Mouse (Mus musculus): Measurements from ENCODE around the gene Dlg2. TPM values are rescaled to one million over a fixed set of nuclear protein-coding genes. Genes with fewer than 3 reads are reported as not detected.

Gene Dlg2
- total and polyA plus RNA-seq, 3 experiments: 0.49 to 0.68 TPM; not detected in 1

GRCm38 (mm10) chr7:92235541-92236031, 1759.1 kb downstream of the Dlg2 start:
- H3K27me3 ChIP-seq (ENCODE audit: insufficient read depth, low read length): no peaks in the 10 kb centered on the region
- no peak for DNase-seq (ENCODE audit: low spot score)

DNA sequence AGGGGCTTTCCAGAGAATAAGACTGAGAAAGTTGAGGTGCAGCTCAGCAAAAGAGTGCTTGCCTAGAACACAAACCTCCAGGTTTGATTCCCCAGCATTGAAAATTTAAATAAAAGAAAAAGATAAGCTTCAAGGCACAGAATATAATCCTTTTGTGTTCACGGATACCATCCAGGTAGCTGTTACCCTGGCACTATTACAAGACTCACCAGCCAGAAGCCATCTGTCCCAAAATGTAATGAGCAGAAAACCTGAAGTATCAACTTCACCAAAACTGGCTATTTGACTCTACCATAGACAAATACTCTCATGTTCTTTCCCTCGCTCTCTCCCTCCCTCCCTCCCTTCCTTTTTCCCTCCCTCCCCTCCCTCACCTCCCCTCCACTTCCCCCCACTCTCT, 1764.4 kb downstream of the Dlg2 start:
- no peaks in the 10 kb centered on the region for H3K27me3 ChIP-seq (ENCODE audit: insufficient read depth, low read length)
- H3K4me3 ChIP-seq (ENCODE audit: low read depth, low read length): no peak overlapping the region
- no peaks in the 10 kb centered on the region for H3K4me1 ChIP-seq (ENCODE audit: insufficient read depth, low read depth, low read length)
- no peak for ATAC-seq (ENCODE audit: extremely low read depth, insufficient number of reproducible peaks, low FRiP score, poor library complexity, severe bottlenecking)
- H3K36me3 ChIP-seq (replicated peaks): no peaks in the 10 kb centered on the region
- DNase-seq (ENCODE audit: low spot score): no peak
- TF ChIP-seq TAL1 (conservative IDR thresholded peaks at IDR 0.05; ENCODE audit: low read depth, low read length): no peak
- TF ChIP-seq CTCF (IDR thresholded peaks at IDR 0.05; ENCODE audit: low read depth, low read length): no peak
- TF ChIP-seq GATA2 (IDR thresholded peaks at IDR 0.05; ENCODE audit: borderline replicate concordance, low read depth, low read length): no peak
- TF ChIP-seq POLR2AphosphoS5 (IDR thresholded peaks at IDR 0.05; ENCODE audit: insufficient replicate concordance, low read depth, low read length): no peak
- H3K9me3 ChIP-seq (replicated peaks): no peaks in the 10 kb centered on the region

More at GRCm38 (mm10) chr7:92235541-92236031, 1759.1 kb downstream of the Dlg2 start:
- Histone ChIP-seq H3K9me3 (replicated peaks) (no peaks in the 10 kb centered on the region), H3K4me3 (ENCODE audit: low read depth, low read length) (no peak overlapping the region), H3K4me1 (ENCODE audit: insufficient read depth, low read depth, low read length) (no peaks in the 10 kb centered on the region), H3K36me3 (replicated peaks) (no peaks in the 10 kb centered on the region)
- TF ChIP-seq CTCF (IDR thresholded peaks at IDR 0.05; ENCODE audit: low read depth, low read length) (no peak), GATA2 (IDR thresholded peaks at IDR 0.05; ENCODE audit: borderline replicate concordance, low read depth, low read length) (no peak), GATA1 (IDR thresholded peaks at IDR 0.05; ENCODE audit: borderline replicate concordance, low read length) (no peak), POLR2AphosphoS5 (IDR thresholded peaks at IDR 0.05; ENCODE audit: insufficient replicate concordance, low read depth, low read length) (no peak), TAL1 (conservative IDR thresholded peaks at IDR 0.05; ENCODE audit: low read depth, low read length) (no peak)
- no peak for ATAC-seq (ENCODE audit: extremely low read depth, insufficient number of reproducible peaks, low FRiP score, poor library complexity, severe bottlenecking)

DNA sequence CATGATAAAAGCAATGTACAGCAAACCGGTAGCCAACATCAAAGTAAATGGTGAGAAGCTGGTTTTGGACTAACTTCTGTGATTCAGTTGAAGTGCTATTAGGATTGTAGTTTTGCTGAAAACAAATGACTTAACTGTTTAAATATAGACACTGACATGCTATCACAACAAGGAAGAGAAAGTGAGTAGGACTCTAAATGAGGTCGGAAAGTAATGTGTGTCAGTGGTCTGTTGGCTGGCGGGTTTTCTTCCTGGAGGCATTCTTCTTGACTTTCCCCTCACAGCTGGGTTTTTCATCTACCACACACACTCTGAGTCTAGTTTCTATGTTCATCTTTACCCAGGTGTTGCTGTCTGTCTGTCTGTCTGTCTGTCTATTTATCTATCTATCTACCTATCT, 1771.1 kb downstream of the Dlg2 start:
- DNase-seq (ENCODE audit: low spot score) (no peak), ATAC-seq (ENCODE audit: extremely low read depth, insufficient number of reproducible peaks, low FRiP score, poor library complexity, severe bottlenecking) (no peak)
- H3K36me3 ChIP-seq (replicated peaks): no peaks in the 10 kb centered on the region
- H3K4me3 ChIP-seq (ENCODE audit: low read depth, low read length): no peak overlapping the region
- no peaks in the 10 kb centered on the region for H3K27me3 ChIP-seq (ENCODE audit: insufficient read depth, low read length)
- no peaks in the 10 kb centered on the region for H3K9me3 ChIP-seq (replicated peaks)
- TF ChIP-seq POLR2AphosphoS5 (IDR thresholded peaks at IDR 0.05; ENCODE audit: insufficient replicate concordance, low read depth, low read length): no peak
- TF ChIP-seq GATA1 (IDR thresholded peaks at IDR 0.05; ENCODE audit: borderline replicate concordance, low read length): no peak
- no peak for TF ChIP-seq GATA2 (IDR thresholded peaks at IDR 0.05; ENCODE audit: borderline replicate concordance, low read depth, low read length)
- TF ChIP-seq CTCF (IDR thresholded peaks at IDR 0.05; ENCODE audit: low read depth, low read length): no peak
- TF ChIP-seq TAL1 (conservative IDR thresholded peaks at IDR 0.05; ENCODE audit: low read depth, low read length): no peak
- H3K4me1 ChIP-seq (ENCODE audit: insufficient read depth, low read depth, low read length): no peaks in the 10 kb centered on the region

DNA sequence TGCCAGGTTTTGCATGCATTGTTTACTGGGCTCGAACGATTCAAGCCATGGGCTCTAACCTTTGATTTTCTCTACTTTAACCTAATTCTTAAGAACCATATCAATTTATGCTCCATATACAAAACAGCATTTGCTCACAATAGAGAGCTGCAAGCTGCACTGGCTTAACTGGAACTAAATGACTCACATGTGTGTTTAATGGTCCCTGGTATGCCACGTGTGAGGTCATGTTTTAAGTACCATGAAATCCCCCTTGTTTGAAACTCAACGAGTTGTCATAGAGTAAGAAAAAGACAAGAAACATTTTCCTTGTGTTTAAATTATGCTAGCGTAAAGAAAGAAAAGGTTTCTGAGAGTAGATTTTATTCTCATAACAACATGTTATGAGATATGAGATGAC, 1772.1 kb downstream of the Dlg2 start:
- Histone ChIP-seq H3K4me1 (ENCODE audit: insufficient read depth, low read depth, low read length) (no peaks in the 10 kb centered on the region), H3K4me3 (ENCODE audit: low read depth, low read length) (no peak overlapping the region), H3K36me3 (replicated peaks) (no peaks in the 10 kb centered on the region), H3K9me3 (replicated peaks) (no peaks in the 10 kb centered on the region), H3K27me3 (ENCODE audit: insufficient read depth, low read length) (no peaks in the 10 kb centered on the region)
- ATAC-seq (ENCODE audit: extremely low read depth, insufficient number of reproducible peaks, low FRiP score, poor library complexity, severe bottlenecking) (no peak), DNase-seq (ENCODE audit: low spot score) (no peak)
- no peak for TF ChIP-seq CTCF (IDR thresholded peaks at IDR 0.05; ENCODE audit: low read depth, low read length)
- TF ChIP-seq GATA2 (IDR thresholded peaks at IDR 0.05; ENCODE audit: borderline replicate concordance, low read depth, low read length): no peak
- no peak for TF ChIP-seq TAL1 (conservative IDR thresholded peaks at IDR 0.05; ENCODE audit: low read depth, low read length)
- TF ChIP-seq GATA1 (IDR thresholded peaks at IDR 0.05; ENCODE audit: borderline replicate concordance, low read length): no peak
- TF ChIP-seq POLR2AphosphoS5 (IDR thresholded peaks at IDR 0.05; ENCODE audit: insufficient replicate concordance, low read depth, low read length): no peak

- Histone ChIP-seq H3K36me3 (replicated peaks) (no peaks in the 10 kb centered on the region), H3K4me1 (ENCODE audit: insufficient read depth, low read depth, low read length) (no peaks in the 10 kb centered on the region), H3K9me3 (replicated peaks) (no peaks in the 10 kb centered on the region), H3K4me3 (ENCODE audit: low read depth, low read length) (no peak overlapping the region), H3K27me3 (ENCODE audit: insufficient read depth, low read length) (no peaks in the 10 kb centered on the region)
- no peak for TF ChIP-seq GATA2 (IDR thresholded peaks at IDR 0.05; ENCODE audit: borderline replicate concordance, low read depth, low read length)
- TF ChIP-seq POLR2AphosphoS5 (IDR thresholded peaks at IDR 0.05; ENCODE audit: insufficient replicate concordance, low read depth, low read length): no peak
- TF ChIP-seq TAL1 (conservative IDR thresholded peaks at IDR 0.05; ENCODE audit: low read depth, low read length): no peak
- ATAC-seq (ENCODE audit: extremely low read depth, insufficient number of reproducible peaks, low FRiP score, poor library complexity, severe bottlenecking): no peak
- DNase-seq (ENCODE audit: low spot score): no peak
Measured at GRCm38 (mm10) chr7:92258148-92258547, 1781.7 kb downstream of the Dlg2 start.

- no peak for ATAC-seq (ENCODE audit: extremely low read depth, insufficient number of reproducible peaks, low FRiP score, poor library complexity, severe bottlenecking)
Measured at GRCm38 (mm10) chr7:92258701-92259100, 1782.2 kb downstream of the Dlg2 start.

GRCm38 (mm10) chr7:92264325-92264724, 1787.9 kb downstream of the Dlg2 start:
- TF ChIP-seq TAL1 (conservative IDR thresholded peaks at IDR 0.05; ENCODE audit: low read depth, low read length) (no peak), POLR2AphosphoS5 (IDR thresholded peaks at IDR 0.05; ENCODE audit: insufficient replicate concordance, low read depth, low read length) (no peak), GATA1 (IDR thresholded peaks at IDR 0.05; ENCODE audit: borderline replicate concordance, low read length) (no peak), GATA2 (IDR thresholded peaks at IDR 0.05; ENCODE audit: borderline replicate concordance, low read depth, low read length) (no peak), CTCF (IDR thresholded peaks at IDR 0.05; ENCODE audit: low read depth, low read length) (no peak)
- Histone ChIP-seq H3K9me3 (replicated peaks) (no peaks in the 10 kb centered on the region), H3K36me3 (replicated peaks) (no peaks in the 10 kb centered on the region), H3K4me3 (ENCODE audit: low read depth, low read length) (no peak overlapping the region), H3K4me1 (ENCODE audit: insufficient read depth, low read depth, low read length) (no peaks in the 10 kb centered on the region), H3K27me3 (ENCODE audit: insufficient read depth, low read length) (no peaks in the 10 kb centered on the region)
- DNase-seq (ENCODE audit: low spot score) (no peak), ATAC-seq (ENCODE audit: extremely low read depth, insufficient number of reproducible peaks, low FRiP score, poor library complexity, severe bottlenecking) (no peak)

More at GRCm38 (mm10) chr7:92258701-92259100, 1782.2 kb downstream of the Dlg2 start:
- Histone ChIP-seq H3K36me3 (replicated peaks) (no peaks in the 10 kb centered on the region), H3K9me3 (replicated peaks) (no peaks in the 10 kb centered on the region), H3K4me1 (ENCODE audit: insufficient read depth, low read depth, low read length) (no peaks in the 10 kb centered on the region), H3K4me3 (ENCODE audit: low read depth, low read length) (no peak overlapping the region), H3K27me3 (ENCODE audit: insufficient read depth, low read length) (no peaks in the 10 kb centered on the region)
- no peak for DNase-seq (ENCODE audit: low spot score)
- TF ChIP-seq POLR2AphosphoS5 (IDR thresholded peaks at IDR 0.05; ENCODE audit: insufficient replicate concordance, low read depth, low read length) (no peak), GATA1 (IDR thresholded peaks at IDR 0.05; ENCODE audit: borderline replicate concordance, low read length) (no peak)

Measured in G1E (cell line).